Mouse (Mus musculus) heart, adult 2 months (tissue): ENCODE measurements around the gene Itgam.

ENCODE experiments used
- CTCF ChIP-seq: fragments of 200-600 bp; IDR thresholded peaks from 2 replicates; pipeline ENCODE4 v1.8.1; 2022; ENCODE audit warnings: antibody characterized with exemption, mild to moderate bottlenecking, moderate library complexity
- EP300 ChIP-seq: fragments of 200-500 bp; IDR thresholded peaks from 2 replicates; pipeline ENCODE4 v1.6.1; 2011; ENCODE audit warnings: low read depth, low read length, control low read depth; ENCODE audit not compliant: insufficient read depth

DNA sequence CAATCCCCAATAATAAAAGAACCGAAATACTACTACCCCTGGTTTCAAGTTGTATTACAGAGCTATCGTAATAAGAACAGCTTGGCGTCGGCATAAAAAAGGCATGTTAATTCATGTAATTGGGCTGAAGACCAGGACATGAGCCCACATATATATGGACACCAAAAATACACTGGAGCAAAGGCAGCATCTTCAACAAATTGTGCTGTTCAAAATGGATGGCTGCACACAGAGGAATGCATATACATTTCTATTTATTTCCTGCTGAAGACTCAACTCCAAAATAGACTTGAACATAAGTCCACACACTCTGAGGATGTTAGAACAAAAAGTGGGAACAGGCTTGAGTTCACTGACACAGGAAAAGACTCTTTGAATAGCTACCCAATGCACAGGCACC lies 101.6 kb downstream of the Itgam start:
- TF ChIP-seq CTCF (no peak), EP300 (no peak)
